ENCODE assay signal across 28 mouse cellular contexts in genomic region chr2:147127366-147127765, GRCm38 (mm10). TPM values are rescaled to one million over a fixed set of nuclear protein-coding genes. Genes with fewer than 3 reads are reported as not detected.
DNase-seq lines count a peak whose midpoint lies in the region.
"Had no signal": no experiment of that assay in that cellular context is flagged by ENCODE, and none has a peak within 500 bp of the region (broad histone marks: within the 10 kb centered on the region; RNA-seq: fewer than 3 reads in every experiment).

No protein-coding gene starts in this region.

- peak; percentile 46 to 69 for DNase-seq in thymus, adult 18-20 months
- peak; percentile 84 for DNase-seq in thymus, postnatal 0 days (ENCODE audit: low spot score)
- peak; percentile 61 for DNase-seq in thymus, postnatal 14 days
- DNase-seq in thymus, postnatal 36 days: peak; percentile 37 to 76
- DNase-seq in right cerebral cortex, adult 2 months (ENCODE audit: low spot score in 2 of 2): no peak
- DNase-seq in left cerebral cortex, adult 8-10 months (ENCODE audit: low spot score in 2 of 2): no peak
- no peak for DNase-seq in heart, postnatal 4 days
- DNase-seq in right cerebral cortex, postnatal 36 days (ENCODE audit: low spot score in 2 of 2): no peak
- DNase-seq: adrenal gland, adult 8-10 months; adrenal gland, postnatal 14 days; adrenal gland, postnatal 36 days; B cell, adult 2 months; cerebellum, adult 11-12 months; cerebellum, adult 2 months; cerebellum, adult 9-10 months; cerebellum, postnatal 10 days; cerebellum, postnatal 25 days; embryo, embryonic 11 days had no signal

RNA-seq across cellular contexts. Expression of gene Nkx2-4, which starts 42.1 kb away (rescaled TPM):
- 0.08 and 0.19 TPM in 2 replicates for polyA plus RNA-seq in thymus, postnatal 0 days (2015; fragmentation: Nextera tagmentation; extraction: Ambion mirVana)
- total RNA-seq in left cerebral cortex, adult 8-10 months (2022): not detected
- total RNA-seq in heart, postnatal 4 days (2021): not detected
- total RNA-seq: adrenal gland, adult 18-20 months; adrenal gland, adult 8-10 months; adrenal gland, postnatal 14 days; adrenal gland, postnatal 36 days; CH12.LX had no signal
- polyA plus RNA-seq: activated CD4-positive, CD25-positive, alpha-beta regulatory T cell, adult 4 months; CD4-positive, CD25-positive, alpha-beta regulatory T cell, adult 4 months; cerebellum, adult 2 months; cortical plate, adult 2 months; embryonic facial prominence, embryonic 13.5 days; embryonic facial prominence, embryonic 15.5 days; erythroblast, embryonic 14.5 days; G1E; Patski had no signal

Comparison
In these comparisons a context has a peak if more than half of its experiments do, and no peak if none do; other contexts are left out.
1. DNase-seq: peak in thymus, adult 18-20 months (2 of 2), thymus, postnatal 0 days (single experiment), thymus, postnatal 14 days (single experiment) and thymus, postnatal 36 days (2 of 2); none in right cerebral cortex, adult 2 months (0 of 2), left cerebral cortex, adult 8-10 months (0 of 2), heart, postnatal 4 days (single experiment) and right cerebral cortex, postnatal 36 days (0 of 2).